Mouse (Mus musculus) embryonic fibroblast, embryonic 13.5 days (primary cell): ENCODE results near the gene Pax7.

Experiments
- CTCF ChIP-seq: IDR thresholded peaks from 2 replicates; pipeline ENCODE4 v1.5.1; 2011; ENCODE audit warnings: mild to moderate bottlenecking, control low read depth, low read length, moderate library complexity, borderline replicate concordance; ENCODE audit not compliant: insufficient read depth
- POLR2A ChIP-seq: IDR thresholded peaks from 2 replicates; pipeline ENCODE4 v1.6.1; 2011; ENCODE audit warnings: low read depth, mild to moderate bottlenecking, control low read depth, low read length, moderate library complexity

DNA sequence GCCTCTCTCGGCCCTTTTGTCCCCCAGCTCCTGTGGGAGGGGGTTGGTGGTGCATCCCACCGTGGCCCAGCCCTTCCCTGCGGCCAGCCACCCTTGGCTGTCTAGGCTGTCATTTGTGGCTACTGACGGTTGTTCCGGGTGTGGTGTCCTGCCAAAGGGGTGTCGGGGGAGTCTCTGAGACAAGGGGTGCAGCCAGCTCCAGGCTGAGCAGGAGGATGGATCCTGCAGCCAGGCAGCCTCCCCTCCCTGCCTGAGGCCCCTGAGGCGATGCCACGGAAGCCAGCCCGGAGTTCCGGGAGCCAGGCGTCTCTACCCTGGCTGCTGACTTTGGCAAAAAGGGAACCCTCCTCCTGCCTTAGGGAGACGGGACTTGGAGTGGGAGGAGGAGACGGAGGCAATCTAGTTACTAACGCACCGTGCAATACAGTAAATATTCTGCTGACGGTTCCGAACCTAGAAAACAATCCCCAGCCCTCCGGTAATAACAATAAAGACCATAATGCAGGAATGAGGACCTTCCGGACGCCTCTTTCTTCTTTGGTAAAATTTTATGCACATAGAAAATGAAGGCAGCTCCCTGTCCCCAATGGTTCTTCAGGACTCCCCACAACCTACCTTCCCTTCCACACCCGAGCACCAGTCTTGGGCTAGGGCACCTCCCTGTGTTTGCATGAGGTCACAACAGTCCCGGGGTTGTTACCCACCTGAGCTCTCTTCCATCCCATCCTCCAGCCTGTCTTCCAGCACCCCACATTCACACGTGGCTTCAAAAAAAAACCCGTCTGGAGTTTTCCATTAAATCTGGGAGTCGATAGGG is 19.1 kb upstream of the Pax7 start:
- TF ChIP-seq CTCF (no peak), POLR2A (no peak)
